Mouse (Mus musculus) heart, embryonic 11.5 days (tissue): ENCODE results near the gene Rfc4. TPM values are rescaled to one million over a fixed set of nuclear protein-coding genes. Genes with fewer than 3 reads are reported as not detected.

Experiments
- ATAC-seq: fragments of 200-750 bp; cut with Nextera tagmentation; replicated peaks from 2 replicates; pipeline ENCODE4 v1.8.0; 2017; ENCODE audit warnings: moderate library complexity; ENCODE audit not compliant: insufficient number of reproducible peaks, low FRiP score, low TSS enrichment
- H3K27ac ChIP-seq: fragments of 300-500 bp; sonication (generic); 2 replicates; pipeline ENCODE4 v1.5.1; 2014; ENCODE audit warnings: mild to moderate bottlenecking, low read depth, low read length
- H3K27me3 ChIP-seq: fragments of 300-500 bp; sonication (generic); 2 replicates; pipeline ENCODE4 v1.6.1; 2014; ENCODE audit warnings: mild to moderate bottlenecking, low read length, mixed read lengths; ENCODE audit not compliant: control insufficient read depth, insufficient read depth
- H3K36me3 ChIP-seq: fragments of 300-500 bp; sonication (generic); 2 replicates; pipeline ENCODE4 v1.6.1; 2014; ENCODE audit warnings: mild to moderate bottlenecking, low read length, moderate library complexity, mixed read lengths; ENCODE audit not compliant: control insufficient read depth, insufficient read depth
- H3K4me1 ChIP-seq: fragments of 300-500 bp; sonication (generic); 2 replicates; pipeline ENCODE4 v1.6.1; 2014; ENCODE audit warnings: low read length; ENCODE audit not compliant: control insufficient read depth, insufficient read depth
- H3K4me2 ChIP-seq: fragments of 300-500 bp; sonication (generic); 2 replicates; pipeline ENCODE4 v1.6.1; 2014; ENCODE audit warnings: mild to moderate bottlenecking, moderate library complexity
- H3K4me3 ChIP-seq: fragments of 300-500 bp; sonication (generic); 2 replicates; pipeline ENCODE4 v1.5.1; 2014; ENCODE audit warnings: low read depth, low read length
- H3K9ac ChIP-seq: fragments of 300-500 bp; sonication (generic); 2 replicates; pipeline ENCODE4 v1.6.1; 2014; ENCODE audit warnings: mild to moderate bottlenecking, low read depth, low read length, moderate library complexity
- H3K9me3 ChIP-seq: fragments of 300-500 bp; sonication (generic); replicated peaks from 2 replicates; pipeline ENCODE4 v1.6.1; 2016; ENCODE audit warnings: low read length; ENCODE audit not compliant: control insufficient read depth
- WGBS: fragments of 180-500 bp; shearing (Covaris S2); extraction: QIAGEN DNeasy Blood & Tissue Kit; methylation state at CpG from one replicate; pipeline ENCODE4 v1.1.7; 2014; ENCODE audit not compliant: insufficient replicate concordance; 5-methylcytosine and 5-hydroxymethylcytosine counted together
- polyA plus RNA-seq: library from polyadenylated mRNA; unstranded; fragments of >200 nt; fragmentation: Nextera tagmentation; extraction: Ambion mirVana; gene quantifications from 2 replicates; pipeline ENCODE4 v1.2.1, GENCODE M21; 2014

Rfc4 gene
- polyA plus RNA-seq, 1 experiment from 2014 or later = 117 TPM

DNA sequence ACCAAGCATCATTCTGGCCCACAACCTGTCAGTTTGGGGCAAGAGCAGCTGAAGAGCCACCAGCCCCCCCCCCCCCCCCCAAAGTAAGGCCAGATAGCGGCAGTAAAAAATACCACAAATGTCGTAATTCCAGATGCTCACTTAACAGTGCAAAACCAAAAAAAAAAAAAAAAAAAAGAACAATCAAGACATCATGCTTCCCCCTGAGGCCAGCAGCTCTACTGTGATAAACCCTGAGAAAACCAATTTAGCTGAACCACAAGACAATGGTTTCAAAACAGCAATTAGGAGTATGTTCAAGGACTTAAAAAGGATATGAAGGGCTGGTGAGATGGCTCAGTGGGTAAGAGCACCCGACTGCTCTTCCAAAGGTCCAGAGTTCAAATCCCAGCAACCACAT, 34.6 kb upstream of the Rfc4 start:
- H3K4me1 ChIP-seq = 0 out of 2 replicates have a peak, but pooled peaks cover 2% of the 10 kb centered on the region

DNA sequence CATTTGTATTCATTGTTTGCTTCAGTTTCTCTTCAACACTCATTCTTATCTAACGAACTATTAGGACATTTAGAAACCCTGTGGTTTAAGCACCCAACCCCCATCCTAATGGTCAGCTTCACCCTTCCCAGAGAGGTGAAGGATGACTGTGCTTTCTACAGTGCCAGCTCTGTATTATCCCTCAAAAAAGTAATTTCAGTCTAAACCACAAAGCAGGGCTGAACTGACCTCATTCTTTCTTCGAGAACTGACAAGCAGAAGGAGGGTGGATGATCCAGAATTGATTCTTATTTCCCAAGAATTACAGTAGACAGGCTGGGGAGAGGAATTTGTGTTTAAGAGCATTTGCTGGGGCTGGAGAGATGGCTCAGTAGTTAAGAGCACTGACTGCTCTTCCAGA, 32.2 kb upstream of the Rfc4 start:
- H3K4me3 ChIP-seq = no peak overlapping the region
- WGBS = 51% methylated on average over 2 of the region's 2 CpGs
- H3K36me3 ChIP-seq = no peaks in the 10 kb centered on the region
- no peak for ATAC-seq
- no peak overlapping the region for H3K4me2 ChIP-seq
- H3K9ac ChIP-seq = no peak overlapping the region
- H3K27me3 ChIP-seq = no peaks in the 10 kb centered on the region; the same call in 1 of the 2 replicates
- H3K27ac ChIP-seq = no peak overlapping the region
- 0 out of 2 replicates have a peak, but pooled peaks cover 2% of the 10 kb centered on the region for H3K4me1 ChIP-seq
- no peaks in the 10 kb centered on the region for H3K9me3 ChIP-seq

More for the DNA sequence above, 34.6 kb upstream of the Rfc4 start:
- no peak overlapping the region for H3K4me2 ChIP-seq
- no peak overlapping the region for H3K9ac ChIP-seq
- no peak for ATAC-seq
- H3K27me3 ChIP-seq = 0 out of 2 replicates have a peak, but pooled peaks cover 2% of the 10 kb centered on the region
- H3K9me3 ChIP-seq = no peaks in the 10 kb centered on the region
- H3K27ac ChIP-seq = no peak overlapping the region
- no peaks in the 10 kb centered on the region for H3K36me3 ChIP-seq
- no peak overlapping the region for H3K4me3 ChIP-seq
- 77% methylated on average over 3 of the region's 3 CpGs for WGBS

DNA sequence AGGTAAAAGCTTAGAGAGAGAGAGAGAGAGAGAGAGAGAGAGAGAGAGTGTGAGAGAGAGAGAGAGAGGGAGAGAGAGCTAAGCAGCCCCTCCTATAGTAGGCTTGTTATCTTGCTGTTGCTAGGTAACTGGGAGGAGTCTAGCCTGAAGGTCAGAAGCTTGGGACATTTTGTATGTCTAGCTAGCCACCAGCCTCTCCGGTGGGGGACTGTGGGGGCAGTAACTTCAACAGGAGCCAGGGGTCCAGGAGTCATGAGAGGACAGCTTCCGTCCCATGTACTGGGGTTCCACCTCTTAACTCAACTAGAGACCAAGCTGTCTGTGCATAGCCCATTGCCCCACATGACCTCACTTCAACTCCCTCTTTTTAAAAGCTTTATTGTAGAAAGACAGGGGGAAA, 31.4 kb upstream of the Rfc4 start:
- H3K4me2 ChIP-seq = no peak overlapping the region
- no peaks in the 10 kb centered on the region for H3K9me3 ChIP-seq
- H3K4me1 ChIP-seq = 0 out of 2 replicates have a peak, but pooled peaks cover 2% of the 10 kb centered on the region
- no peaks in the 10 kb centered on the region; the same call in 1 of the 2 replicates for H3K27me3 ChIP-seq
- ATAC-seq = no peak
- no peak overlapping the region for H3K9ac ChIP-seq
- WGBS = 29% methylated on average over 2 of the region's 2 CpGs
- H3K36me3 ChIP-seq = no peaks in the 10 kb centered on the region
- no peak overlapping the region for H3K4me3 ChIP-seq
- no peak overlapping the region for H3K27ac ChIP-seq

DNA sequence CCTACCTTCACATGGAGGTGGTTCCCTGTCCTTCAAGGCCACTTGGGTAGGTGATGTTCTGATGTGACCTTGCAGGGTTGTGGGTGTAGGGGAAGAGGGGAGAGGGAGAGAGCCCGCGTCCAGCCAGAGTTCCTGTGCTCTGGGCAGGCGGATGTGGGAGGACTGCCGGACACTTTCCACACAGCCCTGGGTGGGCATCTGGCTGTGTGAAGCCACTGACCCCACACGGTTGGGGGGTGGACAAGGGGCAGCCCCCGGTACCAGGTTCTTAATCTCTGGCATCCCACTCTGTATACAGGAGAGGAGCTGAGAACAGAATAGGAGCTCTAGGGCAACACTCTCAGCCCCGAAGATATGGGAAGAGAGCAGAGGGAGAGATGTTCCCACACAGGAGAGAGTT, 30.8 kb upstream of the Rfc4 start:
- ATAC-seq = no peak
- Histone ChIP-seq H3K4me3 (no peak overlapping the region), H3K9me3 (no peaks in the 10 kb centered on the region), H3K9ac (no peak overlapping the region), H3K36me3 (no peaks in the 10 kb centered on the region), H3K27me3 (no peaks in the 10 kb centered on the region; the same call in 1 of the 2 replicates), H3K4me1 (0 out of 2 replicates have a peak, but pooled peaks cover 2% of the 10 kb centered on the region), H3K4me2 (no peak overlapping the region), H3K27ac (no peak overlapping the region)
- WGBS = 80% methylated on average over 7 of the region's 7 CpGs

DNA sequence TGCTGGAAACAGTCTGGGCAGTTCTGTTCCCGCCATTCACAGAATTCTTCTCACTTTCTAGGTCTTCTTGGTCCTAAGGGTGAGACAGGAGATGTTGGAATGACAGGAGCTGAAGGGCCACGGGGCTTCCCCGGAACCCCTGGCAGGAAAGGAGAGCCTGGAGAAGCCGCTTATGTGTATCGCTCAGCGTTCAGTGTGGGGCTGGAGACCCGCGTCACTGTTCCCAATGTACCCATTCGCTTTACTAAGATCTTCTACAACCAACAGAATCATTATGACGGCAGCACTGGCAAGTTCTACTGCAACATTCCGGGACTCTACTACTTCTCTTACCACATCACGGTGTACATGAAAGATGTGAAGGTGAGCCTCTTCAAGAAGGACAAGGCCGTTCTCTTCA, 29.5 kb upstream of the Rfc4 start:
- H3K9ac ChIP-seq = no peak overlapping the region

DNA sequence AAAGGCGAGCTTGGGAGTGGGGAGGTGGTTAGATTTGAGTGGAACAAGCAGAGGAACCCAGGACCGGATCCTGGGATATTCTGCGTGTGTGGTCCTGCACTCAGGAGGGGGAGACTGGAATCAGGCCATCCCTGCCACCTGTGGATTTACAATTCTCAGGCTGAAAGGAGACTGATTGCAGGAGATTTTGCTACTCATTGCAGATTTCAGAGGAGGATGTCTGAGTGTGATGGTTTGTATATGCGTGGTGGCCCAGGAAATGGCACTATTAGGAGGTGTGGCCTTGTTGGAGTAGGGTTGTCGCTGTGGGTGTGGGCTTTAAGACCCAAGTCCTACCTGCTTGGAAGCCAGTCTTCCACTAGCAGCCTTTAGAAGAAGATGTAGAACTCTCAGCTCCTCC, 26.7 kb upstream of the Rfc4 start:
- H3K27ac ChIP-seq = no peak overlapping the region
- H3K9me3 ChIP-seq = no peaks in the 10 kb centered on the region
- H3K36me3 ChIP-seq = no peaks in the 10 kb centered on the region
- no peak for ATAC-seq
- no peaks in the 10 kb centered on the region; the same call in 1 of the 2 replicates for H3K27me3 ChIP-seq
- H3K4me1 ChIP-seq = 0 out of 2 replicates have a peak, but pooled peaks cover 2% of the 10 kb centered on the region
- no peak overlapping the region for H3K9ac ChIP-seq
- H3K4me2 ChIP-seq = no peak overlapping the region
- no peak overlapping the region for H3K4me3 ChIP-seq
- 69% methylated on average over 5 of the region's 5 CpGs for whole genome bisulfite sequencing

More for the DNA sequence above, 29.5 kb upstream of the Rfc4 start:
- no peak for ATAC-seq
- H3K4me3 ChIP-seq = no peak overlapping the region
- no peak overlapping the region for H3K27ac ChIP-seq
- 0 out of 2 replicates have a peak, but pooled peaks cover 2% of the 10 kb centered on the region for H3K4me1 ChIP-seq
- H3K27me3 ChIP-seq = no peaks in the 10 kb centered on the region; the same call in 1 of the 2 replicates
- no peaks in the 10 kb centered on the region for H3K36me3 ChIP-seq
- 89% methylated on average over 13 of the region's 13 CpGs for WGBS
- H3K4me2 ChIP-seq = no peak overlapping the region
- no peaks in the 10 kb centered on the region for H3K9me3 ChIP-seq

DNA sequence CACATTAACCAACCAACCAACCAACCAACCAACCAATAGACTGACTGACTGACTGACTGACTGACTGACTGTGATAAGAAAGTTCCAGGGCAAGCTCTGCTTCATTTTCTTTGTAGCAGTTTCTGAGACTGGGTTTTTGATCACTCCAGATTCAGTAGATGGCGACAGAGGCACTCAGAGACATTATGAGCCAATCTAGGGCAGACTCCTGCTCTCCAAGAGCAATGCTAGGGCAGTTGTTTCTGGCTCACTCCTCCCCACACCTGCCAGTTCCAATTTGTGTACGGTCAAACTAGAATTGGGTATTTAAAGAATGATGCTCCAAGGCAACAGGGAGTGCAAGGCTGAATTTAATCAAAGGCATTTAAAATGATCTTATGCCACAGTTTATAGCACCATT, 23.9 kb upstream of the Rfc4 start:
- ATAC-seq = no peak

DNA sequence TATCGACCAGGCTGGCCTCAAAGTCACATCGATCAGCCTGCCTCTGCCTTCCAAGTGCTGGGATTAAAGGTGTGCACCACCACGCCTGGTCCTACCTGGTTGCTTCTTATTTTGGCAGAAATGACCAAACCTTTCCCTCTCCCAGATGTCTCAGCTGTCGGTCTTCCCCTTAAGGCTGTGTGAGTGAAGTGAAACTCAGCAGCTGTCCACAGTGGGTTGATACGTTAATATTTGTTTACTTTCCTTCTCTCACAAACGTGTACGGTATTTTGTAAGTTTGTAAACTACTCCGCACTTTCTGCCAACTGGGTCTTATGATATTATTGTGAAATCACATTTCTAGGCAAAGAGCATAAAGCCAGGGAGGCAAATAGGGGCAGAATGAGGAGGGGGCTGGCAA, 21.9 kb upstream of the Rfc4 start:
- no peaks in the 10 kb centered on the region for H3K36me3 ChIP-seq
- H3K4me2 ChIP-seq = no peak overlapping the region
- no peak overlapping the region for H3K4me3 ChIP-seq
- H3K27me3 ChIP-seq = no peaks in the 10 kb centered on the region
- 75% methylated on average over 8 of the region's 8 CpGs for WGBS
- no peak overlapping the region for H3K27ac ChIP-seq
- H3K4me1 ChIP-seq = no peaks in the 10 kb centered on the region
- no peak for ATAC-seq
- no peaks in the 10 kb centered on the region for H3K9me3 ChIP-seq
- H3K9ac ChIP-seq = no peak overlapping the region

More for the DNA sequence above, 23.9 kb upstream of the Rfc4 start:
- Histone ChIP-seq H3K27me3 (no peaks in the 10 kb centered on the region; the same call in 1 of the 2 replicates), H3K9me3 (no peaks in the 10 kb centered on the region), H3K27ac (no peak overlapping the region), H3K36me3 (no peaks in the 10 kb centered on the region), H3K4me3 (no peak overlapping the region), H3K4me2 (no peak overlapping the region), H3K4me1 (no peaks in the 10 kb centered on the region), H3K9ac (no peak overlapping the region)
- WGBS = 19% methylated on average over 2 of the region's 2 CpGs

DNA sequence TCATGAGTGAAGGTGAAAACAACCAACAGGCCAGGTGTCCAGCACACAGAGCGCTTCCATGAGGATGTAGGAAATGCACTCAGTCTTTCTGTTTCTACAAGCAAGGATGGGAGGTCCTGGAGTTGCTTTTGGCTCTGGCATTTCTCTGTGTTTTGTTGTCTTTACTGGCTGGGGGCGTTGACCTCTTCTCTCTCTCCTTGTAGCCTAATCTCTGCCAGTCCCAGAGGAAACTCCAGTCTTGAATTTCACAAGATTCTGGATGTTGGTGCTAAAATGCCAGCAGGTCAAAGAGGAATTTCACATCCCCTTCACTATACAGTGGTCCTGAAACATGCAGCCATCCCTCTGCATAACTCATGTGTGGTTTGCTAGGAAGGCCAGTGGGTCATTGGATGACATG, 21.4 kb upstream of the Rfc4 start:
- no peak overlapping the region for H3K27ac ChIP-seq
- no peaks in the 10 kb centered on the region for H3K36me3 ChIP-seq
- no peaks in the 10 kb centered on the region for H3K4me1 ChIP-seq
- H3K9ac ChIP-seq = no peak overlapping the region
- H3K27me3 ChIP-seq = no peaks in the 10 kb centered on the region
- WGBS = 59% methylated on average over 2 of the region's 2 CpGs
- H3K4me3 ChIP-seq = no peak overlapping the region
- ATAC-seq = no peak
- no peaks in the 10 kb centered on the region for H3K9me3 ChIP-seq
- no peak overlapping the region for H3K4me2 ChIP-seq
